Mouse (Mus musculus): ENCODE data around the gene Uox.

Gene Uox

DNA sequence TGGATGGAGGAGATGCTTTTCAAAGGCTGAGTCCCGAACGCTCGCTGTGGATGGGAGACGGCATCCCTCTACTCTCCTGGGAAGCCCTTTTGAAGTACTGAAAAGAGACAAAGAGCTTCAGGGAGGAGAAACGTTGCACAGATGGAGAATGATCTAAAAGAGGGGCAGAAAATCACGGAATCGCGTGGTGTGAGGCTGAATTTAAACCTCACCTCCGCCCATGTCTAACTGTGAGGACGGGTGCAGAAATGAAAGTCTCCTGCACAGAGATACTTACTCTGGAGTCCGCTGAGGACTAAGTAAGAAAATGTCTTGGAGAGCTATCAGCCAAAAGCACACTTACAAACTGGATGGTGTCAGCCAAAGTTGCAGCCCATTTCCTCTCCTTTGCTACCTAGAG lies 51.7 kb downstream of the Uox start:
- no peak for DNase-seq (ENCODE audit: low spot score)

DNA sequence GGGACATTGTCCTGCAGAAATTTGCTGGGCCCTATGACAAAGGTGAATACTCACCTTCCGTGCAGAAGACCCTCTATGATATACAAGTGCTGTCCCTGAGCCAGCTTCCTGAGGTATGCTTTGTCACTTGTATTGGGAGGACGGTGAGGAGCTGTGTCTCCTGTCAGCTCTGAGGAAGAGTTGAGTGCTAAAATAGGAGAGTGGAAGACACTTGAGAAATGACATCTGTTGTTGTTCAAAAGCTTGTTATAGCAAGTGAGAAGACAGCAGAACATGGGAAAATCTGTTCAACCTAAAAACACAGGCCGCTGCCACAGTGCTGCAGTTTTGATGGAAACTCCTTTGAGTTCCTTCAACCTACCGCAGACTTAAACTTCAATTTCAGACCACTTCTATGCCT lies 55.5 kb downstream of the Uox start:
- DNase-seq (ENCODE audit: low spot score): no peak

DNA sequence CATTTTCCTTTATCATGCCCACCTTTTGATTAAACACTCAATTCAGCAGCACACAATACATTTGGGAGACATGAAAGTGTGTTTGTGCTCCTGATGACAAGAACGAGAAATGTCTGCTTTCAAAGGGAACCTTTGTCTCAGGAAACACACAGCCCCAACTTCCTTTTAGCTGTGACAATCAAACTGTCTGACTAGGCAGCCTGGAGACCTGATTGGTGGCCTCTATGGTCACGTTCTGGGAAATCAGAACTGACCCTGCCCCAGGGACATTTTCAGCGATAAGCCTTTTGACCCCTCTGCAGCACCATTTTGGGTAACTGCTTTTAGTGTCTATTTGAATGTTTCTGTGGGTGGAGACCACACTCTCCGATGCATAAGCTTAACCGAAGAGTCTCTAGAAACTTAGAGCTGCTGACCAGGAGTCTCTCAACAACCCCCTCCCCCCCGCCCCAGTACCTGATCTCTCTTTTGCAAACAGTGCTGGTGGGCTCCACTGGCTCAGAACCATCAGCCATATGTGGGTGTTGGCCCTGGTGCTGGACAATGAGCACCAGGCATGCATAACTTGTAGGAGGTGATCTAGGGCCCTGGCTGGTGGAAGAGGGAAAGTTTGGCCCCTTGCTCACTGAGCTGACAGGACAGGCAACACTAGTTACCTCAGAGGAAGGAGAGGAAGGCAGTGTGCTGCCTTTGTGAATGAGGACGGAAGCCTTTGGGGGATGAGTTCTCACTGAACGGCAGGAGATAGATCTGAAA lies 58.2 kb downstream of the Uox start:
- no peak for DNase-seq (ENCODE audit: low spot score)

DNA sequence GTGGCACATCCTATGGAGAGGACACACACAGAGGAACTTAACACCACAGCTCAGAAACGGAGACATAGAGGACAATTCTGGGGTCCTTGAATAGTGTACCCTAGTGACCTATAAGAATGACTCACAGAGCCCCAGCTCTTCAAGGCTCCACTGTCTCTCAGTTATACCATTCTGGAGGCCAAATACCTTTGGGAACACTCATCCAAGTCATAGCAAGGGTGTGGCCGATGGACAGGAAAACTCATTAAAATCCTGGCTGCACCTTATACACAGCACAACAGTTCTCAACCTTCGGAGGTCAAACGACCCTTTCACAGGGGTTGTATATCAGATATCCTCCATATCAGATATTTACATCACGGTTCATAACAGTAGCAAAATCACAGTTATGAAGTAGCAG lies 62.3 kb downstream of the Uox start:
- no peak for DNase-seq (ENCODE audit: low spot score)

DNA sequence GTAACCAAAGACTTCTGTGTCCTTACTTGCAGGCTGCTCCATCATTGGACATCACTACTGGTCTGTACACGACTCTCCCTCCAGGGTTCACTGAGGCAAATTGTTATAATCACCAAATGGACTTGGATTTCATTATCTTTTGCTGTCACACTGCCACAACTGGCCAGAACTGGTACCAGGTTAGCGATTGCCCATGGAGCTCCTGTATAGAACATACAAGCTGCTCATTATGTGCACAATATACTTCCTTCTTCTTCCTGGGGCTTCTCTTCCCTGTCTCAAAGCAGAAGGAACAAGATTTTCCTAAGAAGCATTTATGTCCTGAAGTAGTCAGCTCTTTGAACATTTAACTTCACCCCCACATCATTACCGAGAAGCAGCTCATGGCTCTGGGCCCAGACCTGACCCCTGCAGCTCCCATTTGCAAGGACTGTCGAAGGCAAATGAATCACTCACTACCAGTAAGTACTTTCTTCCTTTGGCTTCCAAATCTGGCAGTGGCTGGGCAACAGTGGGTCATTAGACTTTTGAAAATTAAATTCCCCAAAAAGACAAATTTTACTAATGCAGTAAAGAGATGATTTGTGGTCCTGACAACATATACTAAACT lies 71.7 kb downstream of the Uox start:
- no peak for DNase-seq (ENCODE audit: low spot score)

DNA sequence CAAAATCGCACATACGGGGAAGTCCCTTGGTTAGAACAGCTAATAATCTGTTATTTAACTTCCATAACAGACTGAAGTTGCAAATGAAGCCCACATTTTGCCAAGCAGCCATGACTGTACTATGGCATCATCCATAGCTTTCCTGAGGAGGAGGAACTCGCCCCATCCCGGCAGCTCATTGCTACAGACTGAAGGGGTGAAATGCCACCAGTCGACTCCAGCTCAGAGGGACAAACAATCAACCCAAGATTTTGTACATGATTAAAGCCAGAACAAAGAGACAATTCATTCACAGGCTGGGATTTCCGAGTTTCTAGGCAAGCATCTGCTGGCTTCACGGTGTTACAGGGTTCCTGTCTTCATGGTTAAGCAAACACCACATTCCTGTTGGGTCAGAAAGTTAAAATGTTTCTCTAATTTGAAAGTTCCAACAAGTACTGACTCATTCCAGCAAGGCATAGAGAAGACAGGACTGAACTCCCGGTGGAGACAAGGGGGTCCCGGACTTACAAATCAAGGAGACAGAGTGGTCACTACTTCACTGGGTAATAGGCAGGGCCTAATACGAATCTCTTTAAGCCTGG lies 79.2 kb downstream of the Uox start:
- no peak for DNase-seq (ENCODE audit: low spot score)

DNA sequence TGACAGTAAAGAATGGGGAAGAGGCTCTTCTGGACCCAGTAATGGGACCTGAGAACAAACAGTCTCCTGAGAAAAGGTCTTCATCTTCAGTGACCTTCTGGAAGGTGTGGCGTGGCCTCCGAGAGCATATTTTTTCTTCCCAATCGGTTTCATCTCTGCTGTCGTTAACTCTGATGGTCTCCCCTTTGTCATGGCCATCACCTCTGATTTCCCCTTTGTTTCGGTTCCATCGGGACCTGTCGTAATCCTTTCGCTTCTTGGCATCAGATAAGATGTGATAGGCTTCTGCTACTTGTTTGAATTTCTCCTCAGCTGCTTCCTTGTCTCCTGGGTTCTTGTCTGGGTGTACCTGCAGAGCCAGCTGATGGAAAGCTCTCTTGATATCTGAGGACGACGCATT lies 80.5 kb downstream of the Uox start:
- DNase-seq (ENCODE audit: low spot score): no peak

DNA sequence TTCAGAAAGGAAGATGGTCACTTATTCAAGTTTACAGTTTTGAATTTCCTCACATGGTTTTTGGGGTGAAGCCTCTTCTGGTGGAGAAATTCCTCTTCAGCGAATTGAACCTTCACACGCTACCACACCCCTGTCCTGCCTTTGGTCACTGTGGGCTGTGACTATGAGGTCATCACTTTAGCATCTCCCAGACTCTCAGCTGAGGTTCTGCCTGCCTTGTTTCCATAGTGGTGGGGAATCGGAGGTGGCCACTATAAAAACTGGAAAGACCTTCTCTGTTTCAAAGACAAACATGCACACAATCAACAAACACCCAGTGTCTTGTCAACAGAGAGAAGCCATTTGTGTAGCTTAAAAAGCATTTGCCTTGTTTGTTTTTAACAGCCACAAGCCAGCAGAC lies 81.0 kb downstream of the Uox start, which contains the start of gene 4930503B20Rik:
4930503B20Rik (minus strand) TSS at position 101 of the 400 bp plus-strand sequence.
- DNase-seq (ENCODE audit: low spot score): no peak

DNA sequence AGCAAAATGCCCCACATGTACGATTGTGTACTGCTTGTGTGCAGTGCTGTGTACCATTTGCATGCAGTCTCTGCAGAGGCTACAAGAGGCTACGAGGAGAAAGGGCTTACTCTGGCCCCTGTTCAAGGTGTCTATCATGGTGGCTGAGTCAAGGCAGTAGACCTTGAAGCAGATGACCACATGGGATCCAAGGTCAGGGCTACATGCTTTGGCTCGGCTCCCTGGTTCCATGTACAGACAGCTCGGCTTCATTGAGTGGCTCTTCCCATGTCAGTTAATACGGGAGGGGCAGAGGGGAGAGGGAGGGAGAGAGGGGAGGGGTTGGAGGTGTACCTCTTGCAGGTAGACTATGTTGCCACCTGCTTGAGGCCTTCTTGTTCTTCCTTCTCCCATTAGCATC lies 82.2 kb downstream of the Uox start:
- DNase-seq (ENCODE audit: low spot score): no peak

DNA sequence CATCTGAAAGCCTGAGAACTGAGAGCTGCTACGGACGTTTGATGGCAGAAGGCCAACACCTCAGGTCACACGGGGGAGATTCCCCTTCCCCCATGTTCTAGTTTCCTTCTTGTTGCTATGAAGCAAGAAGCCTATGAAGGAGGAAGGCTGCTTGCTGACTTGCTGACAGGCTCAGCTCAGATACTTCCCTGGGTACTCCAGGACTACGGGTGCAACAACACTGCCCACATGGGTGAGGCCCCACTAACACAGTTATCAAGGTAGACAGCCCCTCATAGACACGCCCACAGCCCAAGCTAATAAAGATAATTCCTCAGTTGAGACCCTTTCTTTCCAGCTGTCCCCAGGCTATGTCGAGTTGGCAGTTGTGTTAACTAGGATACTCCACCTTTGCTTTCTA lies 83.5 kb downstream of the Uox start:
- DNase-seq (ENCODE audit: low spot score): no peak

DNA sequence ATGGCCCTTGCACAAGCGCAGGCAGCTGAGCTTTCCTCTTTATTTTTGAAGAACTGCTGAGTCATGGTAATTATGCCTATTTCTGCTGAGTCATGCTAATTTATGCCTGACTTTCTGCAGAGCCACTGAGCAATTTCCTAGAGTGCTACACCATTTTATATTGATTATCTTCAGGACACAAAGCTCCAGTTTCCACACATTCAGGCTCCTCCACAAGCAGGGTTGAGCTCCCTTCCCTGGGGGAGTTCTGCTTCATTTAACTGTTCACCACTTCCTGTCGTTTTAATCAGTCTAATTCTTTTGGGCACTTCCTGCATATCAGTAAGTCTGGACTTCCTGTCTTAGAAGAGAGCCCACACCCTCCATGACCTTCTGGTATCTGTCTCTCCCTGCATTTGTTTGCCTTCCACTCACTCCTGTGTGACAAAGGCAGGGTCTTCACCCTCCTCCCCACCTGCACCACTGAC lies 84.9 kb downstream of the Uox start:
- DNase-seq (ENCODE audit: low spot score): no peak

DNA sequence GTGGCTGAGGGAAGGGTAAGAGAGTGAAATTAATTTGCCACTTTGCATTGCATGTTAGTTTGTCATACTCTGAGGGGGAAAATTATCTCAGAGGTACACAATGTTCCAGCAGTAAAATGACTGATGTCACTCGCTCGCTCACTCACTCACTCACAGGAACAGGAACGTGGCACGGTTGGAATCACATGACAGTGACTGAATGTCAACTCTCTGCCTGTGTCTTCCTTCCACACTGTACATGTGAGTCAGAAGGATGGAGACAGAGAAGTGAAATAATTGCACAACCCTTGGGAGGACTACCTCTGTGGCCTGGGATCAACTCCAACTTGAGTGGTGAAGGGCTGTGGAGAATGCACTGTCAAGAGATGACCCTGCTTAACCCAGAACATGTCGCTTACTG lies 87.2 kb downstream of the Uox start:
- no peak for DNase-seq (ENCODE audit: low spot score)

DNA sequence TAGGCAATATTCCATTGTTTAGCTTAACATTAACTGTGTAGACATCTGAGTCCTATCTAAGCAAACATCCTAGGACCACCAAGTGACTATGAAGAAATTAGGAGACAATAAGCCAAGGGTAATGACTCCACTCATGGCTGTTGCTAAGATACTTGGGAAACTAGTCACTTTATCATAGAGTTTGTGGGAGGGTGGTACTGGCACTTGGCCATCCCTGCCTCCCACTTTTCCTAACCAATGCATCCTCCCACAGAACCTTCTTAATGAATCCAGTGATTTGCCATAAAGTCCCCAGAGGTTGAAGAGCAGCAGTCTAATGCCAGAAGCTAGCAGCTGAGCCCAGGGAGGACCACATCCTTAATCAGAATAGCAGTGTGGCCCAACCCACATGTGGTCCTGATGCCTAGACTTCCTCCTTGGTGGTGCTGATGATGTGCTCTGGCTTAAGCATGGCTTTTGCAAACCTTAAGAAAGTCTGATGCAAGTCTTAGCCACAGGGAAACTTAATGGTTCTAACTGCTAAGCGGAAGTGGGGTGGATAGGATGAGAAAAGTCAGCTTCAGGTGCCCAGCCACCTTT lies 87.9 kb downstream of the Uox start:
- no peak for DNase-seq (ENCODE audit: low spot score)

DNA sequence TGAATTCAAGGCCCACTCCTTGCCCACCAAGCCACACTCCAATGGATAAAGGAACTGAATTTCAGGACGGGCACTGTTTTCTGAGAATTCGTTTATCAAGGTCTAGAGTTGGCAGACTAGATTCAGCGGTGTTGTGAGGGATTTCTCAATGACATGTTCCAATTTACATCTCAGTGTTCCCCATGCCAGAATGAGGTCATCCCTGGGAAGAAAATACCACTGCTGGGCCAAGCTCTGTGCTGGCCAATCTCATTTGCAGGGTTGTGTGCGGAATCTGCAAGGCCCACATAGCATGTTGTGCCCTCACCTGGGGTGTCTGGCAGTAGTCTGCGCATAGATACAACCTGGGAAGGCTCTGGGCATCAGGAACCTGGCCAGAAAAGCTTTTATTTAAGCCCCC lies 89.1 kb downstream of the Uox start:
- no peak for DNase-seq (ENCODE audit: low spot score)

DNA sequence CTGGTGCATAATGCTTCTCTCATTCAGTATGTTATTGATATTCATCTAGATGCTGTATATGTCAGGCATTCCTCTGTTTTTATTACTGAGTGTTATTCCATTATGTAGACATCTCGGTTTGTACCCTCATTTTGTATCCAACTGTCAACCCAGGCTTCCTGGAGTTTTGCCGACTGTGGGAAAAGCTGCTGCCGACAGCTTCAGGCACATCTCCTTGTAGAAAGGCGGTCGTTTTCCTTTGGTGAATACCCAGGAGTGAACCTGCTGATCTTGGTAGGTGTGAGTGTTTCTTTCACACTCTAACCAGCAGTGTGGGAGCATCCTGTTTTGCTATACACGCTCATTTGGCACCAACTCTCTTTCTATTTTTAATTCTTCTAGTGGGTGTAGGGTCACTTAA lies 90.8 kb downstream of the Uox start:
- DNase-seq (ENCODE audit: low spot score): no peak

DNA sequence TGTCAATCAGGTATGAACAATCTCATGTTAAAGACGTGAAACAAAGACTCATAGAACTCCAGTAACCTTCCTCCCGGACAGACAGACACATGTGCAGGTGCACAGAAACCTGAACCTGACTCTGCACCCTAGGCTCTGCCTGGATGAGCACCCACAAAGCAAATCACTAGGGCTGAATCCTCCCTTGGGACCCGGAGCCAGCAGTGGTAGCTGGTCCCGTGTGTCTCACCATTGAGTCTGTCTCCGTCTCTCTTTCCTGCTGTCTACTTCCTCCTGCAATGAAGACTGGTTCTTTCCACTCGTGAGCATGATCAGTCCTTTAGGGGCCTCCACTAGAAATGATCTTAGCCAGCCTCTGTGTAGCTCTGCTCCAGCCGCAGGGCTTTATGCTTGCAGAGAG lies 91.7 kb downstream of the Uox start:
- no peak for DNase-seq (ENCODE audit: low spot score)

DNA sequence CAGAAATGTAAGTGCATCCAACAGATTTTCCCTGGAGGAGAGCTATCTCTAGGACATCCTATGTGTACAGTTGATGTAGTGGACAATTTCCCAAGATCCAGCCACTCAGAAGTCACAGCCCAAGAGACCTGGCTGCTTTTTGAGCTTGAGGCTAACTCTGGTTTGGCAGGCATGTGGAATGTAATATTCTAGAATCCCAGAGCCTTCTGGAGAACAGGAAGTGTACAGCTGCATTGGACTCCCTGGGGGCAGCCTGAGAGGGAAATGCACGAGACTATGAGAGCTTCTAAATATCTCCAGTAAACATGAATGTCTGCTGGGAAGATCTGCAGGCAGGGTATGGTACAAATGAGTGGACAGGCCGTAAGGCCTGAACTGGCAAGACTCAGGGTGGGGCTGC lies 100.9 kb downstream of the Uox start:
- no peak for DNase-seq (ENCODE audit: low spot score)

DNA sequence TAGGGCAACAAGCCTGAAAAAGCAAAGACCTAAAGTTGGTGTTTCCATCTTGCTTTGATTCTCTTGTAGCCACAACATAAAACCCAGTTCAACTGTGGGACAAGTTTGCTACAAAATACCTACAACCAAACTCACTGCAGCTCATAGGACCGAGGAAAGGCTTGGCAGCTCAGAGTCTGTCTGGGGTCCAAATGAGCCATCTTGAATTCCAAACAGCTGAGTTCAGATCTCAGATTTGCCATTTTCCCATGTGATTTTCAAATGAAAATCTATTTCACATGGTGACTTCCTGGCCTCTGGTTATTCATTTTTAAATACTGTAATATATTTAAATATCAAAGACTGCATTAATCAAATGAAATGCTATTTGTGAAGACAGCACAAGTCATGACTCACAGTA lies 104.9 kb downstream of the Uox start:
- DNase-seq (ENCODE audit: low spot score): no peak

DNA sequence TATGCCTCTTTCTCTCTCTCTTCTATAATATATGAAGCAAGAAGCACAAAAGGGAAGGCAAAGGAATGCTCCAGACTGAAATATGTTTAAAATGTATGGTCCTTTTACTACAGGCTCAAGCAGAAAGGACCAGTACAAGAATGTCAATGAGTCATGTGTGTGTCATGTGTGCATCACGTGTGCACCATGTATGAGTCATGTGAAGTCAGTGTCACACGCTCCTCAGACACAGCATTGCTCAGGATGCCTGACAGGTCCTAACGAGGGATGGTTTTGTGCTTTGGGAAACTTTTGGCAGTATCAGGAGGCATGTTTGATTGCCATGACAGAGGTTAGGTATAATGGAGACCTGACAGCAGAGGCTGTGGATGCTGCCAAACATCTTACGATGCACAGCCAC lies 106.0 kb downstream of the Uox start:
- DNase-seq (ENCODE audit: low spot score): no peak

DNA sequence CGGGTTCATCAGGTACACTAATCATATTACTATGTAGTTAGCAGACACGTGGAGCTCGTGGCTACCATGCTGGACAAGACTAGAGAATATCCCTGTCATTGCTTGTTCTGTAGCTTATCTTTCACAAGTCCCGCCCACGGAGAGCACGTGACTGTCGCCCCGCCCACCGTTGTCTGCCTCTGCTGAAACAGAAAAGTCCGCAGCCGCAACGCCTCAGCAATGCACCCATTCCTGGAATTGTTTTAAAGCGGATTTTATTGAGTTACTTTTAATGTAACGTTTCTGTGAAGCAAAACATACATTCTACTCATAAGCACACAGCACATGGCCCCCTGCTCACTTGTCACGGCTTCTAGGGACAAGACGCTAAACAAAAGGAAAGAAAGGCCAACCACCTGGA lies 109.4 kb downstream of the Uox start:
- no peak for DNase-seq (ENCODE audit: low spot score)

DNA sequence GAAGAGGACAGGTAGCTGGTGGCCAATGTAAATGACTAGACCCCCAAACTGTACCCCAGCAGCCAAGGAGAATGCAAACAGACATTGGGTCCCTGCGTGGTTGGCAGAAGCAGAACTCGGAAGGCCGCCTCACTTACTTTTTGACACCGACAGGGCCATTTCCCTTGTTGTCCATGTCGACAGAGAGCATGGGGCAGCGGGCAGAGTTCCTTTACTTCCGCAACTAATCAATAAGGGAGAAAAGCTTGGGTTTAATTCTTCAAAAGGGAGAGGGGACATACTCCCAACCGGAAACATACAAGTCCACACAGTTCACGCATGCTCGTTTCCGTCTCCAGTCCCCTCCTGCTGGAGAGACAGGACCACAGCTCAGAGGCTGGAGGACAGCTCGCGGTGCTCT lies 110.4 kb downstream of the Uox start:
- DNase-seq (ENCODE audit: low spot score): no peak

DNA sequence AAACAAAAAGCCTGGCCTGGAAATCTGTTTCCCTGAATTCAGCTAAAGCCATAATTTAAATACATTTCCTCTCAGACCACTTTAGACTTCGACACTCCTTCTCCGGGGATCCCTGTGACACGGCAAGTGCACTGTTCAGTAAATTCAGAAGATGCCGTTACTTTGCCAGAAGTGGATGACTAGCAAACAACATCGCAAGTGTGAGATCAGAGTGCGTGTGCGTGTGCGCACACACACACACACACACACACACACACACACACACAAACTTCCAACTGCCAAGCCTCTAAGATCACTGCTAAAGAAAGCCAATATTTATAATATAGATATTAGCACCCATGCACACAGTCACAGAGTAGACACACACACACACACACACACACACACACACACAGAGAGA lies 111.5 kb downstream of the Uox start:
- no peak for DNase-seq (ENCODE audit: low spot score)

All from T-cell, adult 2 months (primary cell).